Mouse (Mus musculus): Measurements from ENCODE around the gene Gm20683.

DNA sequence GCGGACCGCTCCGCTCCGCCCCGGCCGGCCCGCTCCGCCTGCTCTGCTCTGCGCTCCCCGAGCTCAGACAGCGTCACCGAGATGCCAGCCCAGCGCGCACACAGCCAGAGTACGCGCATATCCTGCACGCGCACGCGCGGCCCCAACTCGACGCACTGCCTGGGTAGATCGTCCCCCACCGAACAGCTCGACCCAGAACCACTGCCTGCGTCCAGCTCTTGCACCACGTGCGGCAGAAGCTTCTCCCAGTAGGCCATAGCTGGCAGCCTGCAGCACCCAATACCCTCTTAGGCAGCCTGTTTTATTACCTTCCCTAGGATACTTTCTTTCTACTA, 4.5 kb downstream of the Gm20683 start, which contains the start of gene Rhbdl1:
- TF ChIP-seq CTCF (IDR thresholded peaks at IDR 0.05; ENCODE audit: insufficient read depth, low read depth, low read length) = no peak
- TF ChIP-seq POLR2A (IDR thresholded peaks at IDR 0.05; ENCODE audit: insufficient read depth, low read depth, low read length) = peak; percentile 57
